Mouse (Mus musculus) lung, postnatal 0 days (tissue): ENCODE results near the gene Eya2.

Experiments used
- CTCF ChIP-seq: IDR thresholded peaks from 2 replicates; pipeline ENCODE4 v1.5.1; 2016; ENCODE audit warnings: antibody characterized with exemption, mild to moderate bottlenecking
- EP300 ChIP-seq: IDR thresholded peaks from 2 replicates; pipeline ENCODE4 v1.6.1; 2016; ENCODE audit warnings: antibody characterized with exemption, mild to moderate bottlenecking, control low read depth

- no peak for TF ChIP-seq CTCF
- no peak for TF ChIP-seq EP300
Measured at GRCm38 (mm10) chr2:165583044-165583443, 11.8 kb upstream of the Eya2 start.
